20 mouse cellular contexts compared by ENCODE assay signal in the genomic region with DNA sequence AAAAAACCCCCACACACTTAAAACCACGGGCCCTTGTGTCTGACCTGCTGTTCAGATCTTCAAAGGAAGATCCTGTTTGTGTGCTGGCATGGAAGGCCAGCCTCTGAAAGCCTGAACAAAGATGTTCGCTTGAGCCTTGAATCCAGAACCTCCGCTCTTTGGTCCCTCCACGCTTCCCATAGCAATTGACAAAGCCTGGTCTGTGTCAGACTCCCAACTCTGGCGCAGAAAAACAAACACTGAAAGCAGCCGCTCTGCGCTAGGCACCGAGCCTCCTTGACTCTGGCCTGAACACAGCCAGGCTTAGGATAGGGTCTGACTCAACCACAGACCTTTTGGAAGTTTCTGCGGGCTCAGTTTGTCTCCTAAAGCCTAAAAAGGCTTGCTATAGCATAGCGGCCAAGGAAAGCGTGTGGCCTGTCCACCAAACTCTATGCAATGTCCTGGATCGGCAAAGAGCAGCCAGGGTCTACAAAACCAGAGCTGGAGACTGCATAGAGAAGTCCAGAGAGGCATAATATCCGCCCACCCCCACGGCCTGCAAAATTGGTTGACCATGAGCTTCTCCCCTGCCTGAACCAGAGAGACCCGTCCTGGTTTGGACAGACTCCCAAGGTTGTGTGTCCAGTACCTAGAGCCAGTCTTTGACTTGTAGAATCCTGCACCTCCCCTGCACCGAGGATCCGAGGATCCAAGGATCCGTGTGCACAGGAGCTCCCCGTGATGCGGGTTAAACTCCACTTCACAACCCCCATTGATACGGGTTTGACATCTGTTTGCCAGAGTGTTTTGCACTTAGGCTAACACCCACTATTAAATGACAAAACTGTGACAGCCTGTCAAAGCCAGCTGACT. TPM values are rescaled to one million over a fixed set of nuclear protein-coding genes. Genes with fewer than 3 reads are reported as not detected.
A peak's percentile ranks its signal among the peaks of the same experiment; 100 is the strongest.
DNase-seq lines count a peak whose midpoint lies in the region; ATAC-seq and TF ChIP-seq lines count a peak whose summit lies in the region.
"Had no signal": no experiment of that assay in that cellular context is flagged by ENCODE, and none has a peak within 500 bp of the region (broad histone marks: within the 10 kb centered on the region; RNA-seq: fewer than 3 reads in every experiment).

No protein-coding gene starts in this region.

- H3K4me1 ChIP-seq in intestine, embryonic 14.5 days (replicated peaks; ENCODE audit: control insufficient read depth, insufficient read depth, low read length) = peaks cover 17% of the 10 kb centered on the region
- peaks cover 14% of the 10 kb centered on the region for H3K4me1 ChIP-seq in intestine, embryonic 15.5 days (replicated peaks)
- peaks cover 58% of the 10 kb centered on the region for H3K4me1 ChIP-seq in forebrain, embryonic 10.5 days
- H3K4me1 ChIP-seq in hindbrain, postnatal 0 days (ENCODE audit: insufficient read depth, low read length) = 0 out of 2 replicates have a peak, but pooled peaks cover 4% of the 10 kb centered on the region
- H3K4me1 ChIP-seq in neural tube, embryonic 12.5 days = peaks cover 30% of the 10 kb centered on the region

- DNase-seq in intestine, embryonic 14.5 days (ENCODE audit: low spot score) = peak; percentile 66
- peak; percentile 60 for DNase-seq in forebrain, embryonic 10.5 days (ENCODE audit: extremely low spot score, low spot score)
- DNase-seq in hindbrain, postnatal 0 days (ENCODE audit: low spot score) = peak; percentile 8
- DNase-seq in Muller cell, postnatal 12 days (ENCODE audit: inconsistent ontology term) = no peak
- no peak for DNase-seq in lung, postnatal 10 days
- DNase-seq in natural killer cell, adult 2 months (ENCODE audit: low spot score in 2 of 2) = no peak
- DNase-seq: cerebellum, adult 2 months; kidney, adult 8-10 months; thymus, postnatal 4 days had no signal

- no peaks in the 10 kb centered on the region for H3K36me3 ChIP-seq in intestine, embryonic 14.5 days (ENCODE audit: control insufficient read depth, insufficient read depth, low read length)
- H3K36me3 ChIP-seq in intestine, embryonic 15.5 days = no peaks in the 10 kb centered on the region
- H3K36me3 ChIP-seq in forebrain, embryonic 10.5 days (replicated peaks) = no peaks in the 10 kb centered on the region
- no peaks in the 10 kb centered on the region for H3K36me3 ChIP-seq in hindbrain, postnatal 0 days (ENCODE audit: insufficient read depth, low read length)
- no peaks in the 10 kb centered on the region for H3K36me3 ChIP-seq in neural tube, embryonic 12.5 days
- H3K36me3 ChIP-seq: limb, embryonic 12.5 days; stomach, embryonic 15.5 days had no signal

- no peak overlapping the region for H3K4me2 ChIP-seq in intestine, embryonic 14.5 days (ENCODE audit: low read length)
- H3K4me2 ChIP-seq in intestine, embryonic 15.5 days (replicated peaks) = no peak overlapping the region
- peak overlapping the region; percentile 62; the same call in 1 of the 2 replicates for H3K4me2 ChIP-seq in hindbrain, postnatal 0 days (ENCODE audit: low read depth, low read length)
- 0 out of 2 replicates have a peak overlapping the region, but pooled peaks have one; percentile 71 for H3K4me2 ChIP-seq in neural tube, embryonic 12.5 days (replicated peaks)
- H3K4me2 ChIP-seq: limb, embryonic 12.5 days had no signal

- WGBS in intestine, embryonic 14.5 days = 2% methylated on average over 21 of the region's 21 CpGs
- 3% methylated on average over 21 of the region's 21 CpGs for WGBS in intestine, embryonic 15.5 days
- WGBS in forebrain, embryonic 10.5 days = 2% methylated on average over 21 of the region's 21 CpGs
- 8% methylated on average over 21 of the region's 21 CpGs for WGBS in hindbrain, postnatal 0 days
- 3% methylated on average over 21 of the region's 21 CpGs for WGBS in neural tube, embryonic 12.5 days

- H3K4me3 ChIP-seq in intestine, embryonic 14.5 days (ENCODE audit: low read depth, low read length) = no peak overlapping the region
- H3K4me3 ChIP-seq in intestine, embryonic 15.5 days (replicated peaks) = no peak overlapping the region
- peak overlapping the region; percentile 60; the same call in 1 of the 2 replicates for H3K4me3 ChIP-seq in forebrain, embryonic 10.5 days
- no peak overlapping the region for H3K4me3 ChIP-seq in hindbrain, postnatal 0 days (ENCODE audit: low read length)
- no peak overlapping the region for H3K4me3 ChIP-seq in neural tube, embryonic 12.5 days
- H3K4me3 ChIP-seq: limb, embryonic 12.5 days; stomach, embryonic 15.5 days had no signal

- H3K27me3 ChIP-seq in intestine, embryonic 14.5 days (replicated peaks; ENCODE audit: control insufficient read depth, insufficient read depth, low read length) = peaks cover 94% of the 10 kb centered on the region
- peaks cover 85% of the 10 kb centered on the region for H3K27me3 ChIP-seq in intestine, embryonic 15.5 days (replicated peaks)
- peaks cover 90% of the 10 kb centered on the region for H3K27me3 ChIP-seq in forebrain, embryonic 10.5 days (ENCODE audit: poor library complexity, severe bottlenecking)
- peaks cover 66% of the 10 kb centered on the region for H3K27me3 ChIP-seq in hindbrain, postnatal 0 days (ENCODE audit: insufficient read depth, low read length)
- H3K27me3 ChIP-seq in neural tube, embryonic 12.5 days (replicated peaks) = peaks cover 79% of the 10 kb centered on the region

- no peak overlapping the region for H3K27ac ChIP-seq in intestine, embryonic 14.5 days (ENCODE audit: low read depth)
- H3K27ac ChIP-seq in intestine, embryonic 15.5 days = no peak overlapping the region
- H3K27ac ChIP-seq in forebrain, embryonic 10.5 days = no peak overlapping the region
- H3K27ac ChIP-seq in hindbrain, postnatal 0 days = no peak overlapping the region
- H3K27ac ChIP-seq in neural tube, embryonic 12.5 days = no peak overlapping the region
- H3K27ac ChIP-seq: limb, embryonic 12.5 days; stomach, embryonic 15.5 days had no signal

- H3K9ac ChIP-seq in intestine, embryonic 14.5 days (ENCODE audit: low read length) = no peak overlapping the region
- no peak overlapping the region for H3K9ac ChIP-seq in intestine, embryonic 15.5 days
- no peak overlapping the region for H3K9ac ChIP-seq in hindbrain, postnatal 0 days (replicated peaks; ENCODE audit: low read length)
- H3K9ac ChIP-seq in neural tube, embryonic 12.5 days = no peak overlapping the region
- H3K9ac ChIP-seq: limb, embryonic 12.5 days; stomach, embryonic 15.5 days had no signal

- TF ChIP-seq CTCF in hindbrain, postnatal 0 days (IDR thresholded peaks at IDR 0.05; ENCODE audit: low read depth) = no peak

- no peaks in the 10 kb centered on the region for H3K9me3 ChIP-seq in intestine, embryonic 14.5 days (ENCODE audit: control insufficient read depth, low read length)
- no peaks in the 10 kb centered on the region for H3K9me3 ChIP-seq in intestine, embryonic 15.5 days
- H3K9me3 ChIP-seq in forebrain, embryonic 10.5 days = no peaks in the 10 kb centered on the region
- no peaks in the 10 kb centered on the region for H3K9me3 ChIP-seq in hindbrain, postnatal 0 days (ENCODE audit: low read length)
- no peaks in the 10 kb centered on the region for H3K9me3 ChIP-seq in neural tube, embryonic 12.5 days
- H3K9me3 ChIP-seq: limb, embryonic 12.5 days; stomach, embryonic 15.5 days had no signal

- no peak for ATAC-seq in intestine, embryonic 14.5 days (replicated peaks; ENCODE audit: low FRiP score, low TSS enrichment, low read depth)
- ATAC-seq in intestine, embryonic 15.5 days = no peak
- ATAC-seq in hindbrain, postnatal 0 days = no peak
- no peak for ATAC-seq in neural tube, embryonic 12.5 days (ENCODE audit: low FRiP score, low read depth)

RNA-seq across cellular contexts. Expression of a gene that starts 12.2 kb away (rescaled TPM):
- 0.05 TPM in 1 of 2 replicates, not detected in the other for polyA plus RNA-seq in intestine, embryonic 14.5 days (2014; fragmentation: Nextera tagmentation; extraction: Ambion mirVana)
- not detected in 2 replicates for polyA plus RNA-seq in intestine, embryonic 15.5 days (2015; fragmentation: Nextera tagmentation; extraction: Ambion mirVana)
- polyA plus RNA-seq in forebrain, embryonic 10.5 days (2016; fragmentation: Nextera tagmentation; extraction: Ambion mirVana) = 4.2 and 4.3 TPM in 2 replicates
- total RNA-seq in hindbrain, postnatal 0 days (2014; rRNA removed) = 23.1 and 25.1 TPM in 2 replicates
- polyA plus RNA-seq in hindbrain, postnatal 0 days (2015; fragmentation: Nextera tagmentation; extraction: Ambion mirVana) = 2.5 and 2.7 TPM in 2 replicates
- 1.9 and 2.0 TPM in 2 replicates for polyA plus RNA-seq in neural tube, embryonic 12.5 days (2016; fragmentation: Nextera tagmentation; extraction: Ambion mirVana)
- total RNA-seq: granulocyte monocyte progenitor cell, adult 5-6 weeks; heart, postnatal 25 days; MEL had no signal
- polyA plus RNA-seq: C2C12; embryonic facial prominence, embryonic 14.5 days; limb, embryonic 12.5 days; liver, embryonic 16.5 days; small intestine, adult 2 months; stomach, embryonic 15.5 days had no signal

Comparison
In these comparisons a context has a peak if more than half of its experiments do, and no peak if none do; other contexts are left out.
1. DNase-seq: peak in intestine, embryonic 14.5 days (single experiment), forebrain, embryonic 10.5 days (single experiment) and hindbrain, postnatal 0 days (single experiment); none in Muller cell, postnatal 12 days (single experiment), lung, postnatal 10 days (single experiment) and natural killer cell, adult 2 months (0 of 2).
2. H3K4me2 ChIP-seq: peak in hindbrain, postnatal 0 days (single experiment) and neural tube, embryonic 12.5 days (single experiment); none in intestine, embryonic 14.5 days (single experiment) and intestine, embryonic 15.5 days (single experiment).